Mouse (Mus musculus) heart, postnatal 0 days (tissue): ENCODE measurements around the gene Mxd3.

ENCODE experiments used
- CTCF ChIP-seq: IDR thresholded peaks from 2 replicates; pipeline ENCODE4 v1.5.1; 2016; ENCODE audit warnings: antibody characterized with exemption, control low read depth, low read depth
- EP300 ChIP-seq: IDR thresholded peaks from 2 replicates; pipeline ENCODE4 v1.6.1; 2016; ENCODE audit warnings: antibody characterized with exemption, low read depth

DNA sequence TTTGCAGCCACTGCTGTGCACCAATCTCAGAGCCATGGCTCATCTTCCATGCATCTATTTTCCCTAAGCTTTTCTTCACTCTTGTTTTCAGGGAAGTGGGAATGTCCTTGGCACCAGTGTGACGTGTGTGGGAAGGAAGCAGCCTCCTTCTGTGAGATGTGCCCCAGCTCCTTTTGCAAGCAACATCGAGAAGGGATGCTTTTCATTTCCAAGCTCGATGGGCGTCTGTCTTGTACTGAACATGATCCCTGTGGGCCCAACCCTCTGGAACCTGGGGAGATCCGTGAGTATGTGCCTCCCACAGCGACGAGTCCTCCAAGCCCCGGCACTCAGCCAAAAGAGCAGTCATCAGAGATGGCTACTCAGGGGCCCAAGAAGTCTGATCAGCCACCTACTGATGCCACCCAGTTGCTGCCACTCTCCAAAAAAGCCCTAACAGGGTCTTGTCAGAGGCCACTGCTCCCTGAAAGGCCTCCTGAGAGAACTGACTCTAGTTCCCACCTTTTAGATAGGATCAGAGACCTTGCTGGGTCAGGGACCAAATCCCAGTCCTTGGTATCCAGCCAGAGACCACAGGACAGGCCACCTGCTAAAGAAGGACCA lies 17.5 kb downstream of the Mxd3 start:
- TF ChIP-seq CTCF (no peak), EP300 (no peak)
